Mouse (Mus musculus) intestine, embryonic 15.5 days (tissue): ENCODE measurements around the gene Scrn1. TPM values are rescaled to one million over a fixed set of nuclear protein-coding genes. Genes with fewer than 3 reads are reported as not detected.

ENCODE experiments used
- ATAC-seq: fragments of 200-750 bp; cut with Nextera tagmentation; 2 replicates; pipeline ENCODE4 v1.8.0; 2017; ENCODE audit warnings: moderate TSS enrichment, moderate library complexity
- H3K27ac ChIP-seq: fragments of 300-500 bp; sonication (generic); 2 replicates; pipeline ENCODE4 v1.5.1; 2015; ENCODE audit warnings: mild to moderate bottlenecking, inconsistent platforms
- H3K27me3 ChIP-seq: fragments of 300-500 bp; sonication (generic); replicated peaks from 2 replicates; pipeline ENCODE4 v1.6.1; 2015; ENCODE audit warnings: inconsistent platforms
- H3K36me3 ChIP-seq: fragments of 300-500 bp; sonication (generic); 2 replicates; pipeline ENCODE4 v1.6.1; 2015; ENCODE audit warnings: inconsistent platforms
- H3K4me1 ChIP-seq: fragments of 300-500 bp; sonication (generic); replicated peaks from 2 replicates; pipeline ENCODE4 v1.6.1; 2015; ENCODE audit warnings: inconsistent platforms
- H3K4me2 ChIP-seq: fragments of 300-500 bp; sonication (generic); replicated peaks from 2 replicates; pipeline ENCODE4 v1.6.1; 2015; ENCODE audit warnings: mild to moderate bottlenecking, inconsistent platforms
- H3K4me3 ChIP-seq: fragments of 300-500 bp; sonication (generic); replicated peaks from 2 replicates; pipeline ENCODE4 v1.5.1; 2015; ENCODE audit warnings: inconsistent platforms
- H3K9ac ChIP-seq: fragments of 300-500 bp; sonication (generic); 2 replicates; pipeline ENCODE4 v1.6.1; 2015; ENCODE audit warnings: inconsistent platforms
- H3K9me3 ChIP-seq: fragments of 300-500 bp; sonication (generic); 2 replicates; pipeline ENCODE4 v1.6.1; 2016; ENCODE audit warnings: inconsistent platforms
- WGBS: fragments of 180-500 bp; shearing (Covaris S2); methylation state at CpG from one replicate; pipeline ENCODE4 v1.1.7; 2015; 5-methylcytosine and 5-hydroxymethylcytosine counted together
- polyA plus RNA-seq: library from polyadenylated mRNA; unstranded; fragments of >200 nt; fragmentation: Nextera tagmentation; extraction: Ambion mirVana; gene quantifications from 2 replicates; pipeline ENCODE4 v1.2.1, GENCODE M21; 2015

The Scrn1 gene
- polyA plus RNA-seq, 1 experiment from 2014 or later: 6.4 TPM

- no peak overlapping the region for H3K4me3 ChIP-seq
- H3K9ac ChIP-seq: no peak overlapping the region
- no peak for ATAC-seq
- no peak overlapping the region for H3K4me2 ChIP-seq
- 89% methylated on average over 13 of the region's 13 CpGs for WGBS
- H3K9me3 ChIP-seq: no peaks in the 10 kb centered on the region
- H3K4me1 ChIP-seq: no peaks in the 10 kb centered on the region
- no peaks in the 10 kb centered on the region for H3K27me3 ChIP-seq
- no peak overlapping the region for H3K27ac ChIP-seq
- H3K36me3 ChIP-seq: no peaks in the 10 kb centered on the region
Observed at GRCm38 (mm10) chr6:54509264-54509663, 57.0 kb downstream of the Scrn1 start.

GRCm38 (mm10) chr6:54508256-54508793 is 58.0 kb downstream of the Scrn1 start:
- Histone ChIP-seq H3K27ac (no peak overlapping the region), H3K36me3 (no peaks in the 10 kb centered on the region), H3K9ac (no peak overlapping the region), H3K4me2 (no peak overlapping the region), H3K9me3 (no peaks in the 10 kb centered on the region), H3K4me3 (no peak overlapping the region), H3K27me3 (no peaks in the 10 kb centered on the region), H3K4me1 (no peaks in the 10 kb centered on the region)
- WGBS: 57% methylated on average over 6 of the region's 6 CpGs
- ATAC-seq: no peak

- no peaks in the 10 kb centered on the region for H3K9me3 ChIP-seq
- no peaks in the 10 kb centered on the region for H3K27me3 ChIP-seq
- no peak for ATAC-seq
- 58% methylated on average over 5 of the region's 5 CpGs for WGBS
- H3K9ac ChIP-seq: no peak overlapping the region
- no peak overlapping the region for H3K4me3 ChIP-seq
- no peak overlapping the region for H3K27ac ChIP-seq
- H3K4me2 ChIP-seq: no peak overlapping the region
- H3K36me3 ChIP-seq: no peaks in the 10 kb centered on the region
- no peaks in the 10 kb centered on the region for H3K4me1 ChIP-seq
Observed at GRCm38 (mm10) chr6:54507808-54508207, 58.5 kb downstream of the Scrn1 start.

GRCm38 (mm10) chr6:54507002-54507401 is 59.3 kb downstream of the Scrn1 start:
- H3K9ac ChIP-seq: no peak overlapping the region
- H3K27me3 ChIP-seq: no peaks in the 10 kb centered on the region
- H3K36me3 ChIP-seq: no peaks in the 10 kb centered on the region
- H3K4me2 ChIP-seq: no peak overlapping the region
- no peak overlapping the region for H3K27ac ChIP-seq
- H3K9me3 ChIP-seq: no peaks in the 10 kb centered on the region
- H3K4me3 ChIP-seq: no peak overlapping the region
- ATAC-seq: peak; percentile 67
- WGBS: 37% methylated on average over 8 of the region's 8 CpGs
- H3K4me1 ChIP-seq: no peaks in the 10 kb centered on the region

GRCm38 (mm10) chr6:54506318-54506717 is 60.0 kb downstream of the Scrn1 start:
- Histone ChIP-seq H3K9me3 (no peaks in the 10 kb centered on the region), H3K27me3 (no peaks in the 10 kb centered on the region), H3K9ac (no peak overlapping the region), H3K4me2 (no peak overlapping the region), H3K27ac (no peak overlapping the region), H3K36me3 (no peaks in the 10 kb centered on the region), H3K4me1 (no peaks in the 10 kb centered on the region), H3K4me3 (no peak overlapping the region)
- no peak for ATAC-seq
- WGBS: 77% methylated on average over 11 of the region's 11 CpGs

- Histone ChIP-seq H3K4me3 (no peak overlapping the region), H3K4me1 (no peaks in the 10 kb centered on the region), H3K27ac (no peak overlapping the region), H3K9ac (no peak overlapping the region), H3K27me3 (no peaks in the 10 kb centered on the region), H3K36me3 (no peaks in the 10 kb centered on the region), H3K4me2 (no peak overlapping the region), H3K9me3 (no peaks in the 10 kb centered on the region)
- 50% methylated on average over 6 of the region's 6 CpGs for WGBS
- ATAC-seq: no peak
Observed at GRCm38 (mm10) chr6:54502661-54503115, 63.6 kb downstream of the Scrn1 start.

GRCm38 (mm10) chr6:54496214-54496613 is 70.1 kb downstream of the Scrn1 start:
- Histone ChIP-seq H3K4me1 (no peaks in the 10 kb centered on the region), H3K9me3 (no peaks in the 10 kb centered on the region), H3K4me2 (no peak overlapping the region), H3K4me3 (no peak overlapping the region), H3K9ac (no peak overlapping the region), H3K27ac (no peak overlapping the region), H3K36me3 (no peaks in the 10 kb centered on the region), H3K27me3 (no peaks in the 10 kb centered on the region)
- 82% methylated on average over 7 of the region's 7 CpGs for WGBS
- no peak for ATAC-seq

- Histone ChIP-seq H3K4me2 (no peak overlapping the region), H3K27ac (no peak overlapping the region), H3K27me3 (no peaks in the 10 kb centered on the region), H3K4me1 (no peaks in the 10 kb centered on the region), H3K4me3 (no peak overlapping the region), H3K9ac (no peak overlapping the region), H3K36me3 (no peaks in the 10 kb centered on the region), H3K9me3 (no peaks in the 10 kb centered on the region)
- 75% methylated on average over 11 of the region's 11 CpGs for WGBS
- no peak for ATAC-seq
Observed at GRCm38 (mm10) chr6:54494612-54495398, 71.5 kb downstream of the Scrn1 start.

- Histone ChIP-seq H3K36me3 (no peaks in the 10 kb centered on the region), H3K27ac (no peak overlapping the region), H3K27me3 (no peaks in the 10 kb centered on the region), H3K4me2 (no peak overlapping the region), H3K4me1 (no peaks in the 10 kb centered on the region), H3K4me3 (no peak overlapping the region), H3K9me3 (no peaks in the 10 kb centered on the region), H3K9ac (no peak overlapping the region)
- no peak for ATAC-seq
Observed at GRCm38 (mm10) chr6:54494097-54494496, 72.2 kb downstream of the Scrn1 start.

- ATAC-seq: no peak
- 33% methylated on average over 7 of the region's 7 CpGs for WGBS
- Histone ChIP-seq H3K4me3 (no peak overlapping the region), H3K27me3 (no peaks in the 10 kb centered on the region), H3K4me2 (no peak overlapping the region), H3K27ac (no peak overlapping the region), H3K9ac (no peak overlapping the region), H3K9me3 (no peaks in the 10 kb centered on the region), H3K36me3 (no peaks in the 10 kb centered on the region), H3K4me1 (no peaks in the 10 kb centered on the region)
Observed at GRCm38 (mm10) chr6:54491074-54491473, 75.2 kb downstream of the Scrn1 start.

- Histone ChIP-seq H3K27ac (no peak overlapping the region), H3K9me3 (no peaks in the 10 kb centered on the region), H3K4me2 (peak overlapping the region; percentile 63), H3K27me3 (no peaks in the 10 kb centered on the region), H3K36me3 (no peaks in the 10 kb centered on the region), H3K4me3 (no peak overlapping the region), H3K4me1 (peaks cover 7% of the 10 kb centered on the region; the same call in 1 of the 2 replicates), H3K9ac (no peak overlapping the region)
- 26% methylated on average over 6 of the region's 6 CpGs for WGBS
- peak; percentile 13; the same call in 1 of the 2 replicates for ATAC-seq
Observed at GRCm38 (mm10) chr6:54485973-54486569, 80.2 kb downstream of the Scrn1 start.

- Histone ChIP-seq H3K27ac (no peak overlapping the region), H3K27me3 (no peaks in the 10 kb centered on the region), H3K36me3 (no peaks in the 10 kb centered on the region), H3K4me1 (peaks cover 11% of the 10 kb centered on the region; the same call in 1 of the 2 replicates), H3K9ac (no peak overlapping the region), H3K4me3 (peak overlapping the region; percentile 23), H3K9me3 (no peaks in the 10 kb centered on the region), H3K4me2 (peak overlapping the region; percentile 63)
- 4% methylated on average over 25 of the region's 25 CpGs for WGBS
- peak; percentile 48 for ATAC-seq
Observed at GRCm38 (mm10) chr6:54485435-54485901, 80.8 kb downstream of the Scrn1 start.
